Mouse (Mus musculus) layer of hippocampus, postnatal 14 days (tissue): Measurements from ENCODE around the gene Cnnm2. TPM values are rescaled to one million over a fixed set of nuclear protein-coding genes. Genes with fewer than 3 reads are reported as not detected.
"Not testable (repeated sequence)": the region's sequence is repeated elsewhere in the genome, so short reads cannot be mapped to it uniquely, and the experiment has no call there.

ENCODE experiments used
- DNase-seq, 2 experiments: peaks; one replicate each; pipeline ENCODE4 v3.0.0; 2021 to 2022; ENCODE audit warnings: low spot score in 2 of 2, mixed read lengths in 1 of 2
- total RNA-seq, 2 experiments: library from RNA; stranded (reverse); gene quantifications; 2 replicates each; pipeline ENCODE4 v1.2.3; 2021

The Cnnm2 gene
- total RNA-seq, 2 experiments from 2014 or later = 32.1 to 36.0 TPM

- DNase-seq = not testable (repeated sequence)
Observed at GRCm38 (mm10) chr19:46759909-46760308, 1.5 kb upstream of the Cnnm2 start.

- peak; percentile 87 to 91 for DNase-seq
Observed at GRCm38 (mm10) chr19:46760375-46761160, 828 bp upstream of the Cnnm2 start.

GRCm38 (mm10) chr19:46761971-46762290 is 535 bp downstream of the Cnnm2 start:
- no peak for DNase-seq

- peak; percentile 25 to 37 for DNase-seq
Observed at GRCm38 (mm10) chr19:46762291-46762991, 1.0 kb downstream of the Cnnm2 start.

GRCm38 (mm10) chr19:46762992-46763342 is 1.6 kb downstream of the Cnnm2 start:
- peak in 1 of 2 experiments; percentile 15 for DNase-seq

GRCm38 (mm10) chr19:46763356-46763755 is 2.0 kb downstream of the Cnnm2 start:
- no peak for DNase-seq

- DNase-seq = no peak
Observed at GRCm38 (mm10) chr19:46763932-46764762, 2.8 kb downstream of the Cnnm2 start.

GRCm38 (mm10) chr19:46764763-46765117 is 3.3 kb downstream of the Cnnm2 start:
- peak in 1 of 2 experiments; percentile 19 for DNase-seq

GRCm38 (mm10) chr19:46766125-46766524 is 4.7 kb downstream of the Cnnm2 start:
- no peak for DNase-seq

GRCm38 (mm10) chr19:46769759-46770158 is 8.4 kb downstream of the Cnnm2 start:
- DNase-seq = no peak

- no peak for DNase-seq
Observed at GRCm38 (mm10) chr19:46771801-46772200, 10.4 kb downstream of the Cnnm2 start.

- DNase-seq = no peak
Observed at GRCm38 (mm10) chr19:46776391-46776790, 15.0 kb downstream of the Cnnm2 start.

GRCm38 (mm10) chr19:46776850-46777249 is 15.5 kb downstream of the Cnnm2 start:
- DNase-seq = peak in 1 of 2 experiments; percentile 20

- no peak for DNase-seq
Observed at GRCm38 (mm10) chr19:46777928-46778680, 16.7 kb downstream of the Cnnm2 start.

- not testable (repeated sequence) for DNase-seq
Observed at GRCm38 (mm10) chr19:46779130-46779529, 17.7 kb downstream of the Cnnm2 start.

- no peak for DNase-seq
Observed at GRCm38 (mm10) chr19:46784038-46784437, 22.6 kb downstream of the Cnnm2 start.

- no peak for DNase-seq
Observed at GRCm38 (mm10) chr19:46784502-46784901, 23.1 kb downstream of the Cnnm2 start.

GRCm38 (mm10) chr19:46785633-46786032 is 24.2 kb downstream of the Cnnm2 start:
- no peak for DNase-seq

- no peak for DNase-seq
Observed at GRCm38 (mm10) chr19:46789782-46790181, 28.4 kb downstream of the Cnnm2 start.

- no peak for DNase-seq
Observed at GRCm38 (mm10) chr19:46791360-46791759, 30.0 kb downstream of the Cnnm2 start.

GRCm38 (mm10) chr19:46791921-46792320 is 30.5 kb downstream of the Cnnm2 start:
- no peak for DNase-seq
